Mouse (Mus musculus): Measurements from ENCODE around the gene Pou6f1. TPM values are rescaled to one million over a fixed set of nuclear protein-coding genes. Genes with fewer than 3 reads are reported as not detected.
"Not testable (repeated sequence)": the region's sequence is repeated elsewhere in the genome, so short reads cannot be mapped to it uniquely, and the experiment has no call there.

The Pou6f1 gene
- polyA plus RNA-seq, 1 experiment from 2014 or later = 0.14 TPM

GRCm38 (mm10) chr15:100543651-100544030 is 56.1 kb downstream of the Pou6f1 start:
- H3K9me3 ChIP-seq (replicated peaks); H3K27me3 ChIP-seq; H3K4me3 ChIP-seq (replicated peaks); H3K36me3 ChIP-seq (replicated peaks); H3K27ac ChIP-seq (replicated peaks); ATAC-seq (ENCODE audit: insufficient read depth); H3K9ac ChIP-seq; H3K4me2 ChIP-seq; H3K4me1 ChIP-seq (replicated peaks): not testable (repeated sequence)
- WGBS (ENCODE audit: insufficient replicate concordance) = 83% methylated on average over 14 of the region's 14 CpGs

GRCm38 (mm10) chr15:100542876-100543650 is 56.7 kb downstream of the Pou6f1 start:
- H3K4me1 ChIP-seq (replicated peaks); H3K9ac ChIP-seq; ATAC-seq (ENCODE audit: insufficient read depth); H3K36me3 ChIP-seq (replicated peaks); H3K4me3 ChIP-seq (replicated peaks); H3K4me2 ChIP-seq; H3K27ac ChIP-seq (replicated peaks); H3K27me3 ChIP-seq; H3K9me3 ChIP-seq (replicated peaks): not testable (repeated sequence)
- WGBS (ENCODE audit: insufficient replicate concordance) = 73% methylated on average over 28 of the region's 28 CpGs

- no peaks in the 10 kb centered on the region for H3K4me1 ChIP-seq (replicated peaks)
- H3K9me3 ChIP-seq (replicated peaks) = no peaks in the 10 kb centered on the region
- ATAC-seq (ENCODE audit: insufficient read depth) = no peak
- whole genome bisulfite sequencing (ENCODE audit: insufficient replicate concordance) = 69% methylated on average over 4 of the region's 4 CpGs
- no peaks in the 10 kb centered on the region for H3K36me3 ChIP-seq (replicated peaks)
- H3K4me2 ChIP-seq = no peak overlapping the region
- no peaks in the 10 kb centered on the region for H3K27me3 ChIP-seq
- no peak overlapping the region for H3K27ac ChIP-seq (replicated peaks)
- H3K4me3 ChIP-seq (replicated peaks) = no peak overlapping the region
- H3K9ac ChIP-seq = no peak overlapping the region
Measured at GRCm38 (mm10) chr15:100541426-100541825, 58.4 kb downstream of the Pou6f1 start.

GRCm38 (mm10) chr15:100541001-100541400 is 58.8 kb downstream of the Pou6f1 start:
- not testable (repeated sequence) for H3K4me1 ChIP-seq (replicated peaks); H3K27me3 ChIP-seq; H3K27ac ChIP-seq (replicated peaks); H3K9ac ChIP-seq; H3K4me3 ChIP-seq (replicated peaks); ATAC-seq (ENCODE audit: insufficient read depth); H3K4me2 ChIP-seq; H3K9me3 ChIP-seq (replicated peaks); H3K36me3 ChIP-seq (replicated peaks)
- WGBS (ENCODE audit: insufficient replicate concordance) = 53% methylated on average over 1 of the region's 1 CpGs

- H3K4me1 ChIP-seq (replicated peaks) = no peaks in the 10 kb centered on the region
- 65% methylated on average over 9 of the region's 9 CpGs for WGBS (ENCODE audit: insufficient replicate concordance)
- no peaks in the 10 kb centered on the region for H3K36me3 ChIP-seq (replicated peaks)
- H3K9me3 ChIP-seq (replicated peaks) = no peaks in the 10 kb centered on the region
- H3K9ac ChIP-seq = no peak overlapping the region
- no peak overlapping the region for H3K4me2 ChIP-seq
- H3K27me3 ChIP-seq = no peaks in the 10 kb centered on the region
- no peak overlapping the region for H3K4me3 ChIP-seq (replicated peaks)
- no peak overlapping the region for H3K27ac ChIP-seq (replicated peaks)
- no peak for ATAC-seq (ENCODE audit: insufficient read depth)
Measured at GRCm38 (mm10) chr15:100539411-100539810, 60.4 kb downstream of the Pou6f1 start.

GRCm38 (mm10) chr15:100537913-100538312 is 61.9 kb downstream of the Pou6f1 start:
- Histone ChIP-seq H3K27me3 (no peaks in the 10 kb centered on the region), H3K27ac (replicated peaks) (no peak overlapping the region), H3K4me1 (replicated peaks) (no peaks in the 10 kb centered on the region), H3K9me3 (replicated peaks) (no peaks in the 10 kb centered on the region), H3K4me2 (no peak overlapping the region), H3K36me3 (replicated peaks) (no peaks in the 10 kb centered on the region), H3K4me3 (replicated peaks) (no peak overlapping the region), H3K9ac (no peak overlapping the region)
- 75% methylated on average over 6 of the region's 6 CpGs for WGBS (ENCODE audit: insufficient replicate concordance)
- no peak for ATAC-seq (ENCODE audit: insufficient read depth)

- no peak for ATAC-seq (ENCODE audit: insufficient read depth)
- H3K4me3 ChIP-seq (replicated peaks) = no peak overlapping the region
- 35% methylated on average over 5 of the region's 5 CpGs for WGBS (ENCODE audit: insufficient replicate concordance)
- H3K27me3 ChIP-seq = no peaks in the 10 kb centered on the region
- no peaks in the 10 kb centered on the region for H3K9me3 ChIP-seq (replicated peaks)
- no peak overlapping the region for H3K27ac ChIP-seq (replicated peaks)
- H3K4me1 ChIP-seq (replicated peaks) = no peaks in the 10 kb centered on the region
- no peak overlapping the region for H3K9ac ChIP-seq
- no peak overlapping the region for H3K4me2 ChIP-seq
- no peaks in the 10 kb centered on the region for H3K36me3 ChIP-seq (replicated peaks)
Measured at GRCm38 (mm10) chr15:100527900-100528299, 71.9 kb downstream of the Pou6f1 start.

- 82% methylated on average over 14 of the region's 14 CpGs for WGBS (ENCODE audit: insufficient replicate concordance)
- no peak overlapping the region for H3K4me2 ChIP-seq
- H3K9ac ChIP-seq = no peak overlapping the region
- H3K27ac ChIP-seq (replicated peaks) = no peak overlapping the region
- no peaks in the 10 kb centered on the region for H3K27me3 ChIP-seq
- no peaks in the 10 kb centered on the region for H3K36me3 ChIP-seq (replicated peaks)
- no peak for ATAC-seq (ENCODE audit: insufficient read depth)
- no peak overlapping the region for H3K4me3 ChIP-seq (replicated peaks)
- no peaks in the 10 kb centered on the region for H3K9me3 ChIP-seq (replicated peaks)
- no peaks in the 10 kb centered on the region for H3K4me1 ChIP-seq (replicated peaks)
Measured at GRCm38 (mm10) chr15:100525405-100525804, 74.4 kb downstream of the Pou6f1 start.

Small RNA genes within 50 kb of the gene (microRNA-seq; reads per million reads assigned to microRNA genes)
- gene Mir6961 = 2.3 reads per million

Other genes with a start within 250 kb of the Pou6f1 start
- 0.17 and 0.25 TPM in 2 replicates for gene Methig1, start 246.8 kb downstream of the Pou6f1 start, polyA plus RNA-seq (2015; fragmentation: Nextera tagmentation; extraction: Ambion mirVana)
- gene Mettl7a2, start 246.8 kb downstream of the Pou6f1 start, polyA plus RNA-seq (2015; fragmentation: Nextera tagmentation; extraction: Ambion mirVana) = not detected in 2 replicates
- not detected in 2 replicates for gene Higd1c, start 235.4 kb downstream of the Pou6f1 start, polyA plus RNA-seq (2015; fragmentation: Nextera tagmentation; extraction: Ambion mirVana)
- gene Gm5475, start 177.8 kb downstream of the Pou6f1 start, polyA plus RNA-seq (2015; fragmentation: Nextera tagmentation; extraction: Ambion mirVana) = 0.05 TPM in 2 replicates
- 39.7 and 43.9 TPM in 2 replicates for gene Slc11a2, start 174.9 kb downstream of the Pou6f1 start, polyA plus RNA-seq (2015; fragmentation: Nextera tagmentation; extraction: Ambion mirVana)
- gene Letmd1, start 131.0 kb downstream of the Pou6f1 start, polyA plus RNA-seq (2015; fragmentation: Nextera tagmentation; extraction: Ambion mirVana) = 11.9 and 14.3 TPM in 2 replicates
- gene Csrnp2, start 104.5 kb downstream of the Pou6f1 start, polyA plus RNA-seq (2015; fragmentation: Nextera tagmentation; extraction: Ambion mirVana) = 0.81 and 0.97 TPM in 2 replicates
- 3.7 and 4.1 TPM in 2 replicates for gene Tfcp2, start 48.0 kb downstream of the Pou6f1 start, polyA plus RNA-seq (2015; fragmentation: Nextera tagmentation; extraction: Ambion mirVana)
- 145 and 148 TPM in 2 replicates for gene Dazap2, start 15.4 kb upstream of the Pou6f1 start, polyA plus RNA-seq (2015; fragmentation: Nextera tagmentation; extraction: Ambion mirVana)
- gene Smagp, start 37.0 kb upstream of the Pou6f1 start, polyA plus RNA-seq (2015; fragmentation: Nextera tagmentation; extraction: Ambion mirVana) = 9.3 and 10.8 TPM in 2 replicates
- 18.2 and 22.2 TPM in 2 replicates for gene Bin2, start 69.6 kb upstream of the Pou6f1 start, polyA plus RNA-seq (2015; fragmentation: Nextera tagmentation; extraction: Ambion mirVana)
- 17.0 and 22.6 TPM in 2 replicates for gene Cela1, start 87.9 kb upstream of the Pou6f1 start, polyA plus RNA-seq (2015; fragmentation: Nextera tagmentation; extraction: Ambion mirVana)
- gene Galnt6, start 129.4 kb upstream of the Pou6f1 start, polyA plus RNA-seq (2015; fragmentation: Nextera tagmentation; extraction: Ambion mirVana) = 1.2 and 1.5 TPM in 2 replicates
- gene Slc4a8, start 161.8 kb upstream of the Pou6f1 start, polyA plus RNA-seq (2015; fragmentation: Nextera tagmentation; extraction: Ambion mirVana) = 0.25 and 0.50 TPM in 2 replicates

Measured in liver, embryonic 15.5 days (tissue).